Mouse (Mus musculus) gastrocnemius, adult 18-20 months (tissue): Measurements from ENCODE around the gene Dok5. TPM values are rescaled to one million over a fixed set of nuclear protein-coding genes. Genes with fewer than 3 reads are reported as not detected.
A peak's percentile ranks its signal among the peaks of the same experiment; 100 is the strongest.

Experiments used
- DNase-seq: peaks from one replicate; pipeline ENCODE4 v3.0.0; 2021; ENCODE audit warnings: low spot score
- total RNA-seq, 2 experiments: library from RNA; stranded (reverse); gene quantifications; 2 replicates each; pipeline ENCODE4 v1.2.3; 2021

The Dok5 gene
- total RNA-seq, 2 experiments from 2014 or later: 2.8 to 3.8 TPM

- DNase-seq: no peak
Observed at GRCm38 (mm10) chr2:170791332-170792017, 59.9 kb downstream of the Dok5 start.

DNA sequence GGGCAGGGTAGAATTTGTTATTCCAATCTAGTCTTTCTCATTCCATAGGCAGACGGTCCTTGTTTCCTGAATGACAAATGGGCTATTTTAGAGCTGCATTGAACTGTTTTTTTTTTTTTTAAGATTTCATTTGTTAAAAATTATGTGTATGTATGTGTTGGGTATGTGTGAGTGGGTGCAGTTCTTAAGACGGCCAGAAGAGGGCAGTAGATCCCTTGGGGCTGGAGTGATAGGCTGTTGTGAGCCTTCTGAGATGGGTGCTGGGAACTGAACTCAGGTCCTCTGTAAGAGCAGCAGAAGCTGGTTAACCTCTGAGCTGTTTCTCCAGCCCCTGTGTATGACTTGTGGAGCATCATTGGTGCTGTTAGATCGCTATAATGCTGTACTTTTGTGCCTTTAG lies 63.6 kb downstream of the Dok5 start:
- no peak for DNase-seq

DNA sequence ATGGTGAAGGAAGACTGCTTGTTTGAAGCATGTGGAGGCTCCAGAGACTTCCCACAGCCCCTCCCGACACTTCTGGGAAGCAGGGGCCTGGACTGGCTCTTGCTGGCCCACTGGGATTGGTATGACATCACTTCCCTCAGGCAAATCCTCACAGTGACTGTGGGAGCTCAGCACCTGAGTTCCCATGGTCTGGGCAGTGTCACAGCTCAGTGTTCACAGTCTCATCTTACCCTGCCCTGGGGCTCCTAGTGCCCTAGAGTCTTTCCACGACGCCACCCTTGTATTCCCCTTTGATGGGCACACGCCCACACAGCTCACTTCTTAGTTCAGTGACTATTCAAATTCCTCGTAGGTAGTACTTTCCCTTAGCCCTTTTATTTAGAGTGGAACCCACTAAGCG lies 71.4 kb downstream of the Dok5 start:
- no peak for DNase-seq

DNA sequence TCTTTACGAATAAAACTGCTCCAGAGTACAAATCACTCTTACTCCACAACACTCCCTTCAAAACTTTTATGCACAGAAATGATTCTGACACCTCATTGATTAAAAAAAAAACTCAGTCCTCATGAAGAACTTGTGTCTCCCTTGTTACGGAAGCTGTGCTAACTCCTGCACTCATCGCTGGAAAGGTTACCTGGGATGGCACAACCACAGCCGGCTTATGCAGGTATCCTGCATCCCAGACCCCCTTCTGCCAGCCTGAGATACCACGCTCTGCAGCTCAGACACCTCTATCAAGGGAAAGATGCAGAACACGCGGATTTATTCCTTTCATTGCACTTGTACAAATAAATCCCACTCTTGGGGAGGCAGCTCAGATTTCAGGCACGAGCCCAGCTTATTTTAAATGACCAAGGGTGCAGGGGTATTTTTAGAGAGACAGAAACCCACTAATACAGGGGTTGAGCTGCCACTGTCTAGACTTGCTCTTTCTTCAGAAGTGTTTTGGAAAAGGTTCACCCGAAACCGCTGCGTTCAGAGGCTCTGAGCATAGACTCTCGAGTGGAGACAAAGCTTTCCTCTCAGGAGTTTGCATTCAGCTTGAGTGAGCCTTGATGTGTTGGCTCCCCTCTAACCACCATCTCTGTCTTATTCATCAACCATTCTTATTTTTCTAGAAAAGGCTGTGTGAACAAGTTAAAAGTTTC lies 76.1 kb downstream of the Dok5 start:
- no peak for DNase-seq

DNA sequence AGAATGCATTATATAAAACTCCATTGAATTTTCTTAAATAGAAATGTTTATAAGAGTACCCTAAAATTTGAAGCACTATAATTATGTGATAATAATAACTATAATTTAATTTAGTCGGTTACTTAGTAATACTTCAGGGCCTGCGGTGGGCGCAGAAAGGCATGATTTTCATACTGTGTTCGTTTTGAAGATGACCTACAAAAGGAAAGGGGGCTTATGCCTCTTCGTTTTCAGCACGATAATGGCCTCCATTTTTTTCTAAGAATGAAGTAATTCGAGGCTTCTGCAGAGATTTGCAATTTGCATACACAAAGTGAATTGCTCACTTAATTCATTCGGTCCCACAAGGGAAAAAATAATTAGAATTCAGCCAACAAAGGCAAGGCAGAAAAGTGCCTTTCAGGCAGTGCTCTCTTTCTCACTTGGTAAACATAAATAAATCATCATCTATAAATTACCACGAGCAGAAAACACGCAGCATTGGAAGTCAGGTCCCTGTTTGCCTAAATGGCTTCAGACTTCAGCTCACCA lies 76.7 kb downstream of the Dok5 start:
- no peak for DNase-seq

- DNase-seq: no peak
Observed at GRCm38 (mm10) chr2:170811356-170811755, 79.7 kb downstream of the Dok5 start.

- DNase-seq: no peak
Observed at GRCm38 (mm10) chr2:170816302-170816701, 84.7 kb downstream of the Dok5 start.

GRCm38 (mm10) chr2:170817112-170817703 lies 85.6 kb downstream of the Dok5 start:
- DNase-seq: no peak

DNA sequence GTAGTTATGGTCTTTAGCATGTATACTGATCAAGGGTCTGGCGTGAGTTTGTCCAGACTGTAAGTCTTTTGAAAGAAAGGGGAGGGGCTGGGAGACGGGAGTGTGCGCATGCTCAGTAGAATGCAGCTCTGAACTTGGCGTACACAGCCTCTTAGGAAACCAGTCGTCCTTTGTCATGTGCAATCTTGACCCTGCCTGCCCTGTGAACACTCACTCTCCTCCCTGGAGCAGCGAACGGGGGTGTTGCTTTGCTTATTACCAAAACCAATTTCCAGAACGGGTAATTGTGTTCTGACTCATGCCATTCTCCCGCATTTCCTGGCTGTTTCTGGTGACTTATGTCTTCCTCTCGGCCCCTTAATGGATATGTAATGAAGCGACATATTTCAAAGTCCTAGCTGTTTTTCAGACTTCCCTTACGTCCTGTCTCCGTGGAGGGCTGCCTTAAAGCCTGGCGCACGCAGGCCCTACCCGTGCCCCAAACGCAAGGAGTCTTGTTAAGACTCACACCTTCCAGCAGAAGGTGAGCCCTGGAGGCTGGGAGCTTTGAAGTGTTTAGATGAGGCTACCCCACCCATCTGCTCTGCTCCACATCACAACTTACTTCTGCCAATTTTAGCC lies 95.3 kb downstream of the Dok5 start:
- DNase-seq: peak; percentile 20

DNA sequence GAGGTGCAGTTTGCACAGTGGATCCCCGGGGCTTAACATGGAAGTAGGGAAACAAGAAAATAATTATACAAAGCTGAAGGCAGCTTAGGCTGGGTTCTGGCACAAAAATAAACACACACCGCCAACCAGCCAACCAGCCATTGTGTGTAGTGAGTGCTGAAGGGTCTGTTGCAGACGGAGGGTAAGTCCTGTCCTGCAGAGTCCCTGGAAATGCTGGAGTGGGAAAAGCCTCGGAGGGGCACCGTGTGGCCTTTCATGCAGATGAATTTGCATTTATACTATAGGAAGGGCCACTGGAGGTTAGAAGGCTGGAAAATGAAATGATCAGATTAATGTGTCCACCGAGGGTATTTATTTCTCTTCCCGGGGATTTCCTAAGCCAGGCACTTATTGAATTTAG lies 97.2 kb downstream of the Dok5 start:
- DNase-seq: no peak

DNA sequence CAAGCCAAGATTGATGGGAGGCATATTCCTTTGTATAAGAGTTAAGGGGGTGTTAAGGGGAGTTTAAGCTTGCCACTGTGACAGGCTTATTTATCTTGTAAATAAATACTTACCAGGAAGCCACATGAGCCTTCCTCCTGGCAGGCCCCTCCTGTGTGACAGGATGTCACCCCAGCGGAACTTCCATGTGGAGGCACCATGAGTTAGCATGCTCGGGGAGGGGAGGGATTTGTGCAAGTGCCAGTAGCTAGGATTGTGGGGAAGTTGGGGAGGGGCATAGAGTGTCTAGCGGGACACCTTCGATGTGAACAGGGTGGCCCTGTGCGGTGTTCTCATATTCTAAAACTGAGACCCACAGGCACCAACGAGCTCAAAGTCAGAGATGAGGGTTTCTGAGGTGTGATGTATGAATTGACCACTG lies 97.6 kb downstream of the Dok5 start:
- no peak for DNase-seq

DNA sequence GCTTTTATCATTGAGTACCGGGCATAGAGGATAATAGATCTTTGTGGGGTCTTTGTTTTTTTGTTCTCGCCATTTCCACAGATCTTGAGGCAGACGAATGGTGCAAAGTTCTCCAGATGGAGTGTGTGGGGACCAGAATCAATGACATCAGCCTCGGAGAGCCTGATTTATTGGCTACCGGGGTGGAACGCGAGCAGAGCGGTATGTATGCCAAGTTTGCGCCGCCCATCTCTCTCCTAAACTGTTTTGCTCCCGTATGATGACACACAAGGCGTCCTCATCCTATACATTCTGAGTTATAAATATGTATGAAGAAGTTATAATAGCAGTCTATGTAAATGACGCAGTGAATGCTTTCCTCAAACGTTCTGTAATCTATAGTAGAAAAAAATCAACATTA lies 98.4 kb downstream of the Dok5 start:
- no peak for DNase-seq

GRCm38 (mm10) chr2:170836862-170837261 lies 105.3 kb downstream of the Dok5 start:
- DNase-seq: no peak

- DNase-seq: no peak
Observed at GRCm38 (mm10) chr2:170837363-170837762, 105.8 kb downstream of the Dok5 start.

GRCm38 (mm10) chr2:170837824-170838557 lies 106.4 kb downstream of the Dok5 start:
- no peak for DNase-seq

GRCm38 (mm10) chr2:170841441-170841965 lies 109.9 kb downstream of the Dok5 start:
- no peak for DNase-seq

DNA sequence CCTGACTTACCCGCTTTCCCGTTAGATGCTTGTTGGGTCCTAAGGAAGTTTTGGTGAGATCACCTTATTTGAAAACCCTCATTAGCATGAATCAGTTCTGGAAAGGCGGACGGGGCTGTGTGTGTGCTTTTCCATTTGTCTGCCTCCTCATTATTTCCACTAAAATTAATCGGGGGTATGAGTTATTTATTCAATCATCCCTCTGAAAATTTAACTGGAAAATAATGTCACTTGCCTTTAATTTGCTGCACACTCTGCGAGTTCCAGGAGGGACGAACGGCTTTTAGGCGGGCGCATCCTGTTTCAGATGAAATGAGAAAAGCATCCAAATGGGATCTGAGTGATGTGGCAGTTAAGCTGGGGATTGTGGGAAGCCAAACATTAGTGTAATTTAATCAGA lies 113.9 kb downstream of the Dok5 start:
- DNase-seq: no peak

DNA sequence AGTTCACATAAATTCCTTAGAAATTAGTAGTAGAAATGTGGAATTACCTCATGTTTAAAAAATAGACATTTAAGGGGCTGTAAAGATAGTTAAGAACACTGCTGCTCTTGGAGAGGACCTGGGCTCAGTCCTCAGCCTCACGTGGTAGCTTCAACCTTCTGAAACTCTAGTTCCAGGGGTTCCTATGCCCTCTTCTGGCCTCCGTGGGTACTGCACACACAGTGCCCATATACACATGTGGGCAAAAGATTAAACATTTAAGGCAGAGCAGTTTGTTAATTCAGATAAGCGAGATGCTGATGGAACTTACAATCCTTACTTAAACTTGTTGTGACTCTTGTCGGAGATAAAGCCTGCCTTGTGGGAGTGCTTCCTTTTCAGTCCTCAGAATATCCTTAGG lies 118.5 kb downstream of the Dok5 start:
- no peak for DNase-seq

GRCm38 (mm10) chr2:170852337-170852736 lies 120.7 kb downstream of the Dok5 start:
- DNase-seq: no peak

- no peak for DNase-seq
Observed at GRCm38 (mm10) chr2:170855210-170855609, 123.6 kb downstream of the Dok5 start.

GRCm38 (mm10) chr2:170856085-170856484 lies 124.5 kb downstream of the Dok5 start:
- peak; percentile 53 for DNase-seq
